ENCODE assay signal across 1 mouse cellular context in genomic region chr7:12949032-12949871, GRCm38 (mm10).
TF ChIP-seq lines count a peak whose summit lies in the region.

No protein-coding gene starts in this region.

TF ChIP-seq in MEL, 35 proteins besides CTCF, POLR2A, EP300 and RAD21 (continued from another document):
- TF ChIP-seq RCOR1 (IDR thresholded peaks at IDR 0.05; ENCODE audit: low read depth, low read length): no peak
- TF ChIP-seq NELFE (IDR thresholded peaks at IDR 0.05; ENCODE audit: low read depth, low read length): peak; percentile 54
- no peak for TF ChIP-seq ZMIZ1 (IDR thresholded peaks at IDR 0.05; ENCODE audit: low read depth, low read length)
- no peak for TF ChIP-seq CHD1 (IDR thresholded peaks at IDR 0.05; ENCODE audit: low read depth, low read length)
- peak; percentile 35; the same call in 1 of the 2 replicates for TF ChIP-seq KAT2A (conservative IDR thresholded peaks at IDR 0.05; ENCODE audit: low read depth, low read length)
- TF ChIP-seq USF1 (IDR thresholded peaks at IDR 0.05; ENCODE audit: low read depth, low read length): no peak
- TF ChIP-seq NRF1 (IDR thresholded peaks at IDR 0.05; ENCODE audit: insufficient read depth, low read depth, low read length, poor library complexity, severe bottlenecking): peak; percentile 53; the same call in 1 of the 2 replicates
- TF ChIP-seq SIN3A (IDR thresholded peaks at IDR 0.05; ENCODE audit: low read length): peak; percentile 83
- peak; percentile 78; the same call in 1 of the 2 replicates for TF ChIP-seq E2F4 (IDR thresholded peaks at IDR 0.05; ENCODE audit: borderline replicate concordance, low read depth, low read length)
- TF ChIP-seq MXI1 (IDR thresholded peaks at IDR 0.05; ENCODE audit: low read depth, low read length): peak; percentile 88
- TF ChIP-seq MYC (IDR thresholded peaks at IDR 0.05; ENCODE audit: low read depth, low read length): peak; percentile 88
- peak; percentile 57 for TF ChIP-seq POLR2AphosphoS2 (IDR thresholded peaks at IDR 0.05; ENCODE audit: low read length)
- TF ChIP-seq TAL1 (IDR thresholded peaks at IDR 0.05; ENCODE audit: low read length): no peak
- peak; percentile 64 for TF ChIP-seq ELF1 (IDR thresholded peaks at IDR 0.05; ENCODE audit: low read depth, low read length)
- peak; percentile 74 for TF ChIP-seq MAX (IDR thresholded peaks at IDR 0.05; ENCODE audit: low read length)
